Mouse (Mus musculus) C2C12 (cell line): ENCODE measurements at regions not wholly inside any gene's neighbourhood (a gene's known extent, or its start where the extent isn't known, plus 50 kb on each side); places are given as distances from the start of the nearest gene placed in this dataset.

ENCODE experiments used
- CEBPB ChIP-seq: IDR thresholded peaks from one replicate; pipeline ENCODE4 v1.6.1; 2011; ENCODE audit warnings: low read depth, mild to moderate bottlenecking, control low read depth, moderate library complexity
- CTCF ChIP-seq: IDR thresholded peaks from one replicate; pipeline ENCODE4 v1.5.1; 2011; ENCODE audit not compliant: control insufficient read depth, insufficient read depth, insufficient read length

DNA sequence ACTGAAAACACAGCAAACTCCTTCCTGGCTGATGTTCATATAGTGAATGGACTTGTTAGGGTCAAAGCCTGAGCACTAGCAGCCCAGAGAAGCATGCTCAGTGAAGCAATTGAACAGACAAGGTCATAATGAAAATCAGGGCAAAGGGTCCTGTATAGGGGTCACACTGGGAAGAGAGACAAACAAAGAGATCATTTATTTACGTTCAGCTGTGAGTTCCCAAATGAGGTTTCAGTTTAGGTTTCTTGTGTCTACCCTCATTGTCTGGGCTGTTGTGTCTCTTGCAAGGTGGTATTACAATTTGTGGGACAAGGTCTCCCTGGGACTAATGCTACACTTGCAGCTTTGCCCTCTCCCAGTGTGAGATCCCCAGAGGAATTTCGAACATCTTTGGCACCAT is 624.4 kb upstream of the Auts2 start:
- TF ChIP-seq CTCF (no peak), CEBPB (no peak)
